In the genomic region with DNA sequence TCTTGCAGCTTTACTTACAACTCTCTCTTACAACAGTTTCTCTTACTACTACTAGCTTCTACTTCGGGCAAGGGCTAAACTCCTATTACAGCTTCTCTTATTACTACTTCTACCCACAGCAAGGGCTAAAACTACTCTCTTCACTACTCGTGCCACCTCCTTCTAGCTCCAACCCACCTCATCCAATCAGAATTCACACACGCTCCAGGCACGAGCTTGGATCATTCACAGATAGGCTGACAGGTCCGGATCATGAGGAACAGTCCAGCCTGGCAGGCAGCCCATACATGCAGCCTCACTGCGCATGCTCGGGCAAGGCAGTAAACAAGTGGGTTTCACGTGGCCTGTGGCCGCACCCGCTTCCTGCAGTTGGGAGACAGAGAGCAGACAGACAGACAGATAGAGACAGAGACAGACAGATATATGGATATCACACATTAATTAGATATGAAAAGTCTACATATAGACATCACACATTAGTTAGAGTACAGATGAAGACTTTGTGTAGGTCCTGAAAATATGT, we compare ENCODE assay signal across 10 mouse cellular contexts.
"Had no signal": no experiment of that assay in that cellular context is flagged by ENCODE, and none has a peak within 500 bp of the region (broad histone marks: within the 10 kb centered on the region; RNA-seq: fewer than 3 reads in every experiment).

No protein-coding gene starts in this region.

- DNase-seq: kidney, postnatal 14 days; kidney, postnatal 4 days; liver; lung, adult 2 months; right cerebral cortex, adult 18-20 months; right cerebral cortex, postnatal 14 days; right cerebral cortex, postnatal 4 days; thymus, adult 2 months; thymus, postnatal 14 days; thymus, postnatal 4 days had no signal
